Mouse (Mus musculus) liver, adult 2 months (tissue): Measurements from ENCODE around the gene Acyp1. TPM values are rescaled to one million over a fixed set of nuclear protein-coding genes. Genes with fewer than 3 reads are reported as not detected.
"Not testable (repeated sequence)": the region's sequence is repeated elsewhere in the genome, so short reads cannot be mapped to it uniquely, and the experiment has no call there.

ENCODE experiments used
- DNase-seq: peaks from one replicate; pipeline ENCODE4 v3.0.0-alpha.2; 2011; ENCODE audit warnings: low read depth, low spot score; ENCODE audit errors: extremely low read depth
- H3K27ac ChIP-seq: fragments of 200-500 bp; replicated peaks from 2 replicates; pipeline ENCODE4 v1.5.1; 2012; ENCODE audit warnings: low read depth, mild to moderate bottlenecking, control low read depth, inconsistent platforms, low read length; ENCODE audit not compliant: insufficient read depth
- H3K27me3 ChIP-seq: fragments of 200-500 bp; 2 replicates; pipeline ENCODE4 v1.6.1; 2012; ENCODE audit warnings: mild to moderate bottlenecking, moderate library complexity, low read length, inconsistent platforms; ENCODE audit not compliant: control insufficient read depth, insufficient read depth
- H3K36me3 ChIP-seq: fragments of 200-500 bp; 2 replicates; pipeline ENCODE4 v1.6.1; 2012; ENCODE audit warnings: low read length, inconsistent platforms; ENCODE audit not compliant: control insufficient read depth, insufficient read depth
- H3K4me1 ChIP-seq: fragments of 200-500 bp; 2 replicates; pipeline ENCODE4 v1.6.1; 2011; ENCODE audit warnings: low read length; ENCODE audit not compliant: control insufficient read depth, insufficient read depth
- H3K4me3 ChIP-seq: fragments of 200-500 bp; 2 replicates; pipeline ENCODE4 v1.5.1; 2011; ENCODE audit warnings: low read depth, mild to moderate bottlenecking, control low read depth, low read length, moderate library complexity; ENCODE audit not compliant: insufficient read depth
- H3K79me2 ChIP-seq: fragments of 200-500 bp; 2 replicates; pipeline ENCODE4 v1.6.1; 2012; ENCODE audit warnings: inconsistent platforms, mild to moderate bottlenecking, low read length, moderate library complexity; ENCODE audit not compliant: control insufficient read depth, insufficient read depth
- H3K9ac ChIP-seq: fragments of 200-500 bp; 2 replicates; pipeline ENCODE4 v1.6.1; 2012; ENCODE audit warnings: low read depth, mild to moderate bottlenecking, control low read depth, inconsistent platforms, low read length
- CTCF ChIP-seq: fragments of 200-500 bp; IDR thresholded peaks from 2 replicates; pipeline ENCODE4 v1.5.1; 2011; ENCODE audit warnings: low read depth, low read length, control low read depth
- POLR2A ChIP-seq: fragments of 200-500 bp; IDR thresholded peaks from 2 replicates; pipeline ENCODE4 v1.6.1; 2011; ENCODE audit warnings: low read length, control low read depth; ENCODE audit not compliant: insufficient read depth; ENCODE audit errors: extremely low read depth
- WGBS: fragments of 180-500 bp; shearing (Covaris S2); methylation state at CpG from one replicate; pipeline ENCODE4 v1.1.7; 2018; 5-methylcytosine and 5-hydroxymethylcytosine counted together
- polyA plus RNA-seq: library from polyadenylated mRNA; depleted of rRNA; stranded (reverse); fragments of >200 nt; gene quantifications from 2 replicates; pipeline ENCODE4 v1.2.3, GENCODE M21; 2012
- total RNA-seq: library from RNA; depleted of rRNA; stranded (reverse); fragments of >200 nt; gene quantifications from 2 replicates; pipeline ENCODE4 v1.2.3, GENCODE M21; 2014

The Acyp1 gene
- total and polyA plus RNA-seq, 2 experiments: 9.4 to 20.0 TPM

- Histone ChIP-seq H3K4me1 (peaks cover 17% of the 10 kb centered on the region), H3K27me3 (no peaks in the 10 kb centered on the region), H3K4me3 (peak within 1 kb of the TSS; percentile 61), H3K27ac (peak within 1 kb of the TSS; percentile 87), H3K9ac (peak within 1 kb of the TSS; percentile 85), H3K36me3 (no peaks in the 10 kb centered on the region), H3K79me2 (peaks cover 17% of the 10 kb centered on the region; the same call in 1 of the 2 replicates)
- 0 out of 2 replicates have a peak, but pooled peaks have one; percentile 5 for TF ChIP-seq POLR2A
- no peak for TF ChIP-seq CTCF
- under 1% methylated on average over 31 of the region's 31 CpGs for WGBS
- DNase-seq: peak; percentile 91
Observed at GRCm38 (mm10) chr12:85288486-85289156, 383 bp upstream of the Acyp1 start, which contains the start of gene Zc2hc1c. Zc2hc1c (plus strand) TSS chr12:85288591.

GRCm38 (mm10) chr12:85286941-85287340 is 1.3 kb downstream of the Acyp1 start:
- DNase-seq: peak; percentile 49
- no peak for TF ChIP-seq POLR2A
- peak; percentile 62 for TF ChIP-seq CTCF
- WGBS: 55% methylated on average over 4 of the region's 5 CpGs

GRCm38 (mm10) chr12:85284996-85285395 is 3.2 kb downstream of the Acyp1 start:
- no peaks in the 10 kb centered on the region for H3K36me3 ChIP-seq
- no peak overlapping the region for H3K9ac ChIP-seq
- H3K27ac ChIP-seq: no peak overlapping the region
- DNase-seq: no peak
- TF ChIP-seq CTCF (no peak), POLR2A (no peak)
- H3K27me3 ChIP-seq: no peaks in the 10 kb centered on the region
- no peak overlapping the region for H3K4me3 ChIP-seq
- WGBS: 89% methylated on average over 4 of the region's 4 CpGs
- H3K4me1 ChIP-seq: peaks cover 8% of the 10 kb centered on the region
- peaks cover 4% of the 10 kb centered on the region; the same call in 1 of the 2 replicates for H3K79me2 ChIP-seq

More at GRCm38 (mm10) chr12:85286941-85287340, 1.3 kb downstream of the Acyp1 start:
- Histone ChIP-seq H3K79me2 (peaks cover 13% of the 10 kb centered on the region; the same call in 1 of the 2 replicates), H3K4me1 (peaks cover 11% of the 10 kb centered on the region), H3K36me3 (no peaks in the 10 kb centered on the region), H3K4me3 (no peak overlapping the region), H3K27ac (no peak overlapping the region), H3K9ac (no peak overlapping the region), H3K27me3 (no peaks in the 10 kb centered on the region)

- peaks cover 5% of the 10 kb centered on the region; the same call in 1 of the 2 replicates for H3K4me1 ChIP-seq
- no peak for DNase-seq
- WGBS: 69% methylated on average over 8 of the region's 8 CpGs
- TF ChIP-seq POLR2A: no peak
- no peak for TF ChIP-seq CTCF
- no peaks in the 10 kb centered on the region for H3K79me2 ChIP-seq
- H3K27ac ChIP-seq: no peak overlapping the region
- no peak overlapping the region for H3K4me3 ChIP-seq
- H3K27me3 ChIP-seq: no peaks in the 10 kb centered on the region
- no peaks in the 10 kb centered on the region for H3K36me3 ChIP-seq
- H3K9ac ChIP-seq: no peak overlapping the region
Observed at GRCm38 (mm10) chr12:85284331-85284730, 3.9 kb downstream of the Acyp1 start.

- H3K79me2 ChIP-seq, H3K4me1 ChIP-seq, H3K36me3 ChIP-seq, H3K9ac ChIP-seq, DNase-seq, H3K4me3 ChIP-seq, H3K27me3 ChIP-seq, H3K27ac ChIP-seq: not testable (repeated sequence)
- WGBS: 67% methylated on average over 2 of the region's 4 CpGs
Observed at GRCm38 (mm10) chr12:85281756-85282155, 6.5 kb downstream of the Acyp1 start.
